Mouse (Mus musculus): ENCODE measurements at regions not wholly inside any gene's neighbourhood (a gene's known extent, or its start where the extent isn't known, plus 50 kb on each side); places are given as distances from the start of the nearest gene placed in this dataset.

- Histone ChIP-seq H3K27ac (no peak overlapping the region), H3K27me3 (no peaks in the 10 kb centered on the region), H3K4me3 (replicated peaks) (no peak overlapping the region), H3K4me2 (no peak overlapping the region), H3K4me1 (replicated peaks) (no peaks in the 10 kb centered on the region), H3K9me3 (replicated peaks) (peaks cover 6% of the 10 kb centered on the region), H3K36me3 (no peaks in the 10 kb centered on the region), H3K9ac (no peak overlapping the region)
- ATAC-seq (ENCODE audit: low read depth) = no peak
- DNase-seq = no peak
- 62% methylated on average over 4 of the region's 4 CpGs for WGBS (ENCODE audit: insufficient replicate concordance)
These were observed 60.2 kb upstream of the Rbms3 start for GRCm38 (mm10) chr9:117689946-117690345.
